Mouse (Mus musculus) thymus, adult 2 months (tissue): ENCODE results near the gene Gm44973. TPM values are rescaled to one million over a fixed set of nuclear protein-coding genes. Genes with fewer than 3 reads are reported as not detected.

Experiments used
- DNase-seq: peaks from one replicate; pipeline ENCODE4 v3.0.0; 2021
- H3K27ac ChIP-seq: fragments of 200-500 bp; 2 replicates; pipeline ENCODE4 v1.5.1; 2012; ENCODE audit warnings: low read length, control low read depth; ENCODE audit not compliant: control insufficient read depth, insufficient read depth
- H3K27me3 ChIP-seq: fragments of 200-500 bp; 2 replicates; pipeline ENCODE4 v1.6.1; 2012; ENCODE audit warnings: mild to moderate bottlenecking, low read length, moderate library complexity, mixed read lengths; ENCODE audit not compliant: control insufficient read depth, insufficient read depth
- H3K36me3 ChIP-seq: fragments of 200-500 bp; 2 replicates; pipeline ENCODE4 v1.6.1; 2012; ENCODE audit warnings: mild to moderate bottlenecking, low read length, moderate library complexity; ENCODE audit not compliant: control insufficient read depth, insufficient read depth
- H3K4me1 ChIP-seq: fragments of 200-500 bp; replicated peaks from 2 replicates; pipeline ENCODE4 v1.6.1; 2012; ENCODE audit warnings: low read length; ENCODE audit not compliant: control insufficient read depth, insufficient read depth
- H3K4me3 ChIP-seq: fragments of 200-500 bp; 2 replicates; pipeline ENCODE4 v1.5.1; 2012; ENCODE audit warnings: mild to moderate bottlenecking, low read length, control low read depth, moderate library complexity; ENCODE audit not compliant: control insufficient read depth, insufficient read depth
- CTCF ChIP-seq: fragments of 200-500 bp; IDR thresholded peaks from 2 replicates; pipeline ENCODE4 v1.5.1; 2012; ENCODE audit warnings: mild to moderate bottlenecking, control low read depth, low read length, moderate library complexity, borderline replicate concordance; ENCODE audit not compliant: control insufficient read depth, poor library complexity, insufficient read depth; ENCODE audit errors: extremely low read depth
- POLR2A ChIP-seq: fragments of 200-500 bp; IDR thresholded peaks from 2 replicates; pipeline ENCODE4 v1.6.1; 2012; ENCODE audit warnings: mild to moderate bottlenecking, low read length, control low read depth, moderate library complexity; ENCODE audit not compliant: control insufficient read depth, poor library complexity, insufficient read depth; ENCODE audit errors: extremely low read depth
- WGBS: fragments of 180-500 bp; shearing (Covaris S2); methylation state at CpG from one replicate; pipeline ENCODE4 v1.1.7; 2018; 5-methylcytosine and 5-hydroxymethylcytosine counted together
- polyA plus RNA-seq: library from polyadenylated mRNA; depleted of rRNA; stranded (reverse); fragments of >200 nt; gene quantifications from 2 replicates; pipeline ENCODE4 v1.2.3, GENCODE M21; 2012

Gm44973 gene
- polyA plus RNA-seq, 1 experiment = not detected

DNA sequence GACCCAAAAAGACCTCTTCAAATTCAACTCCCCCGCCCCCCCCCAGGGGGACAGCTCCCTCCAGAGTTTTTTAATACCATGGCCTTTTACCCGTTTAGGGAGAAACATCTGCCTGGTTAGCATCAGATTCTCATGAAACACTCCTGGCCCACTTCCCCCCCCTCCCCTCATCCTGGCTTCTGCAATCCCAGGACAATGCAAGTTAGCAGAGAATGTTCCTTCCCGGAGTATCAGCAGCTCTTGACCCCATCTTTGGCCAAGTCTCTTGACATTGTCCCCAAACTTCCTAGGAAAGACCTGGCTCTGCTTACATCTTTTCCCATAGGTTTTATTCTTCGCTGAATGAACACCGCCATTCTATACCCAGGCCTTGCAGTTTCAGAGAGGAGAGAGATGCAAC, 5.9 kb downstream of the Gm44973 start:
- 54% methylated on average over 5 of the region's 5 CpGs for WGBS
- peaks cover 12% of the 10 kb centered on the region for H3K4me1 ChIP-seq
- no peaks in the 10 kb centered on the region for H3K27me3 ChIP-seq
- TF ChIP-seq POLR2A (no peak), CTCF (no peak)
- DNase-seq = no peak
- H3K4me3 ChIP-seq = peak overlapping the region; percentile 66
- H3K36me3 ChIP-seq = 0 out of 2 replicates have a peak, but pooled peaks cover 4% of the 10 kb centered on the region
- peak overlapping the region; percentile 62; the same call in 1 of the 2 replicates for H3K27ac ChIP-seq

DNA sequence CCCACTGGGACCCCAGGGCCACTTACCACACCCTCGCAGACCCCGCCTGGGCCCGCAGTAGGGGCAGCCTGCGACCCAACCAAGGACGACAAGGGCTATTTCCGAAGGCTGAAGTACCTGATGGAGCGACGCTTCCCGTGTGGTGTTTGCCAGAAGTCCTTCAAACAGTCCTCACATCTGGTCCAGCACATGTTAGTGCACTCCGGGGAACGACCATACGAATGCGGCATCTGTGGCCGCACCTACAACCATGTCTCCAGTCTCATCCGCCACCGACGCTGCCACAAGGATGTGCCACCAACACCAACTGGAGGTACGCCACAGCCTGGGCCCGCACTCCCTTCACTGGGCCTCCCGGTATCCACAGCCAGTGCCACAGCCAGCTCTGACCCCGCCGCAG, 14.2 kb downstream of the Gm44973 start:
- WGBS = 97% methylated on average over 22 of the region's 22 CpGs
- Histone ChIP-seq H3K27ac (no peak overlapping the region), H3K4me1 (no peaks in the 10 kb centered on the region), H3K4me3 (no peak overlapping the region), H3K36me3 (peaks cover 46% of the 10 kb centered on the region), H3K27me3 (no peaks in the 10 kb centered on the region)
- DNase-seq = no peak
- TF ChIP-seq CTCF (no peak), POLR2A (no peak)

DNA sequence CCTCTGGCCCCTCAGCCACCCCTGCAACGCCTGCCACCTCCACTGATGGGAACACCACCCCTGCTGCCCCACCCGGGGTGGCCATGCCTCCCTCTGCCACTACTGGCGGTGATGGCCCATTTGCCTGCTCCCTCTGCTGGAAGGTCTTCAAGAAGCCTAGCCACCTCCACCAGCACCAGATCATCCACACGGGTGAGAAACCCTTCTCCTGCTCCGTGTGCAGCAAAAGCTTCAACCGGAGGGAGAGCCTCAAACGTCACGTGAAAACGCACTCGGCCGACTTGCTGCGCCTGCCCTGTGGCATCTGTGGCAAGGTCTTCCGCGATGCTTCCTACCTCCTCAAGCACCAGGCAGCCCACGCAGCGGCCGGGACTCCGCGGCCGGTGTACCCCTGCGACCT, 14.7 kb downstream of the Gm44973 start:
- Histone ChIP-seq H3K4me3 (no peak overlapping the region), H3K27me3 (no peaks in the 10 kb centered on the region), H3K27ac (no peak overlapping the region), H3K4me1 (no peaks in the 10 kb centered on the region), H3K36me3 (peaks cover 46% of the 10 kb centered on the region)
- WGBS = 99% methylated on average over 21 of the region's 21 CpGs
- no peak for DNase-seq
- TF ChIP-seq CTCF = no peak
- no peak for TF ChIP-seq POLR2A

DNA sequence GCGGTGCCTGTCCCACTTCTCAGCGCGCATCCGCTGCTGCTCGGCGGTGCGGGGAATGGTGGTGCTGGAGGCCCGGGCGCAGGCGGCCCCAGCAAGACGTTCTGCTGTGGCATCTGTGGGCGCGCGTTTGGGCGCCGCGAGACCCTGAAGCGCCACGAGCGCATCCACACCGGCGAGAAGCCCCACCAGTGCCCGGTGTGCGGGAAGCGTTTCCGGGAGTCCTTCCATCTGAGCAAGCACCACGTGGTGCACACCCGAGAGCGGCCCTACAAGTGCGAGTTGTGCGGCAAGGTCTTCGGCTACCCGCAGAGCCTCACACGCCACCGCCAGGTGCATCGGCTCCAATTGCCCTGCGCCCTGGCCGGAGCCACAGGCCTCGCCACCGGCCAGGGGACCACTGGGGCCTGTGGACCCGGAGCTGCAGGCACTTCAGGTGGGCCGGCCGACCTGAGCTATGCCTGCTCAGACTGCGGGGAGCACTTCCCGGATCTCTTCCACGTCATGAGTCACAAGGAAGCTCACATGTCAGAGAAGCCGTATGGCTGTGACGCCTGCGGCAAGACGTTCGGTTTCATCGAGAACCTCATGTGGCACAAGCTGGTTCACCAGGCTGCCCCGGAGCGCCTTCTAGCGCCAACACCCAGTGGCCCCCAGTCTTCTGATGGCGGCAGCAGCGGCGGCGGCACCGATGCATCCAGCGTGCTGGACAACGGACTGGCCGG, 15.4 kb downstream of the Gm44973 start:
- Histone ChIP-seq H3K4me3 (no peak overlapping the region), H3K4me1 (no peaks in the 10 kb centered on the region), H3K36me3 (peaks cover 46% of the 10 kb centered on the region), H3K27me3 (no peaks in the 10 kb centered on the region), H3K27ac (no peak overlapping the region)
- no peak for DNase-seq
- WGBS = 98% methylated on average over 63 of the region's 63 CpGs
- TF ChIP-seq POLR2A (no peak), CTCF (no peak)

DNA sequence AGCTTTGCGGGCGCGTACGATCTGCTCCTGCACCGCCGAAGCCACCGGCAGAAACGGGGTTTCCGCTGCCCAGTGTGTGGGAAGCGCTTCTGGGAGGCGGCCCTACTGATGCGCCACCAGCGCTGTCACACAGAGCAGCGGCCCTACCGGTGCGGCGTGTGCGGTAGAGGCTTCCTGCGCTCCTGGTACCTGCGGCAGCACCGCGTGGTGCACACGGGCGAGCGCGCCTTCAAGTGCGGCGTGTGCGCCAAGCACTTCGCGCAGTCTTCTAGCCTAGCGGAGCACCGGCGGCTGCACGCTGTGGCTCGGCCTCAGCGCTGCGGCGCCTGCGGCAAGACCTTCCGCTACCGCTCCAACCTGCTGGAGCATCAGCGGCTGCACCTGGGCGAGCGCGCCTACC, 16.2 kb downstream of the Gm44973 start:
- TF ChIP-seq CTCF = no peak
- no peak for TF ChIP-seq POLR2A
- Histone ChIP-seq H3K27me3 (no peaks in the 10 kb centered on the region), H3K36me3 (peaks cover 46% of the 10 kb centered on the region), H3K27ac (no peak overlapping the region), H3K4me1 (no peaks in the 10 kb centered on the region), H3K4me3 (no peak overlapping the region)
- no peak for DNase-seq
- whole genome bisulfite sequencing = 98% methylated on average over 46 of the region's 46 CpGs

DNA sequence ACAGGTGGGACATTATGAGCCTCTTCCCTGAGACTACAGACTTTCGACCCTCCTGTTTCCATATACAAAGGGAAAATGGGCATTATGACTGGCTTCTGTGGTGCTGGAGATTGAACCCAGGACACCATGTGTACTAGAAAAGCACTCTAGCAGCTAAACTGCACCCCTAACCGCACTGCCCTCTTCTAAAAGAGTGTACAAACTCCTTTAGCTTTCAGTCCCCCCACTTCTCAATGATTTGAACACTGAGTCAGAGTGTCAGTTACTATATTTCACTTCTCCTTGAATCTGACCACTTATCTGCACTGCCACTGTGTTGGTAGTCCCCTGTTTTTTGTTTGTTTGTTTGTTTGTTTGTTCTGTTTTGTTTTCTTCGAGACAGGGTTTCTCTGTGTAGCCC, 18.5 kb downstream of the Gm44973 start, which contains the start of gene 4632433K11Rik:
Gene 4632433K11Rik (plus strand): TSS at position 301 of the 400 bp plus-strand sequence.
- H3K36me3 ChIP-seq = peaks cover 40% of the 10 kb centered on the region
- H3K4me3 ChIP-seq = no peak within 1 kb of the TSS
- H3K27ac ChIP-seq = no peak within 1 kb of the TSS
- no peaks in the 10 kb centered on the region for H3K27me3 ChIP-seq
- peaks cover 2% of the 10 kb centered on the region for H3K4me1 ChIP-seq
- no peak for TF ChIP-seq POLR2A
- TF ChIP-seq CTCF = no peak
- no peak for DNase-seq
- 97% methylated on average over 3 of the region's 3 CpGs for WGBS

DNA sequence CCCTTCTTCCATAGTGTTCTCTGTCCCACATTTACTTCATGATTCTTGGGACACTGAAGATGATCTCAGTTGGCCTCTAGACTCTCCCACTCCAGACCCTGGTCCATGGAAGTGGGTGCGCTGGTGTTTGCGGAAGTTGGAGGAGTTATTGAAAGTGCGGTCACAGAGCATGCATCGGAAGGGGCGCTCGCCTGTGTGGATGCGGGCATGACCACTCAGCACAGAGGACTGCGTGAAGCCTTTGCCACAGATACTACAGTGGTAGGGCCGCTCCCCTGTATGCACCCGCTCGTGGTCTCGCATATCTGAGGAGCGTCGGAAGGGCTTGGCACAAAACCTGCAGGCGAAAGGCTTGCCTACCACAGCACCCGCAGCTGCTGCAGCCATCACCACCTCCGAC, 20.3 kb downstream of the Gm44973 start:
- H3K27ac ChIP-seq = no peak overlapping the region
- H3K4me1 ChIP-seq = peaks cover 6% of the 10 kb centered on the region
- no peaks in the 10 kb centered on the region for H3K27me3 ChIP-seq
- no peak overlapping the region for H3K4me3 ChIP-seq
- 98% methylated on average over 17 of the region's 17 CpGs for WGBS
- TF ChIP-seq CTCF (no peak), POLR2A (no peak)
- peaks cover 22% of the 10 kb centered on the region for H3K36me3 ChIP-seq
- DNase-seq = no peak
